Mouse (Mus musculus): ENCODE measurements around the gene Ttc13. TPM values are rescaled to one million over a fixed set of nuclear protein-coding genes. Genes with fewer than 3 reads are reported as not detected.

The Ttc13 gene
- total and polyA plus RNA-seq, 2 experiments from 2014 or later = 56.1 to 79.2 TPM

GRCm38 (mm10) chr8:124688899-124689298 lies 32.9 kb downstream of the Ttc13 start:
- Histone ChIP-seq H3K9ac (no peak overlapping the region), H3K4me3 (ENCODE audit: low read depth, low read length) (no peak overlapping the region), H3K27me3 (ENCODE audit: insufficient read depth, low read length) (no peaks in the 10 kb centered on the region), H3K36me3 (ENCODE audit: insufficient read depth) (peaks cover 64% of the 10 kb centered on the region), H3K9me3 (ENCODE audit: low read length) (no peaks in the 10 kb centered on the region), H3K4me2 (ENCODE audit: low read depth) (no peak overlapping the region), H3K27ac (ENCODE audit: low read depth, low read length) (no peak overlapping the region), H3K4me1 (ENCODE audit: insufficient read depth) (no peaks in the 10 kb centered on the region)
- no peak for TF ChIP-seq CTCF (IDR thresholded peaks at IDR 0.05; ENCODE audit: low read depth)
- DNase-seq (no peak), ATAC-seq (no peak)
- 94% methylated on average over 13 of the region's 13 CpGs for WGBS

GRCm38 (mm10) chr8:124682218-124682617 lies 39.6 kb downstream of the Ttc13 start:
- ATAC-seq (no peak), DNase-seq (no peak)
- WGBS = 85% methylated on average over 10 of the region's 10 CpGs
- no peak for TF ChIP-seq CTCF (IDR thresholded peaks at IDR 0.05; ENCODE audit: low read depth)
- no peaks in the 10 kb centered on the region for H3K9me3 ChIP-seq (ENCODE audit: low read length)
- peaks cover 74% of the 10 kb centered on the region for H3K36me3 ChIP-seq (ENCODE audit: insufficient read depth)
- H3K4me2 ChIP-seq (ENCODE audit: low read depth) = no peak overlapping the region
- peaks cover 2% of the 10 kb centered on the region; the same call in 1 of the 2 replicates for H3K4me1 ChIP-seq (ENCODE audit: insufficient read depth)
- H3K27ac ChIP-seq (ENCODE audit: low read depth, low read length) = no peak overlapping the region
- no peak overlapping the region for H3K4me3 ChIP-seq (ENCODE audit: low read depth, low read length)
- no peak overlapping the region for H3K9ac ChIP-seq
- H3K27me3 ChIP-seq (ENCODE audit: insufficient read depth, low read length) = no peaks in the 10 kb centered on the region

- TF ChIP-seq CTCF (IDR thresholded peaks at IDR 0.05; ENCODE audit: low read depth) = 0 out of 2 replicates have a peak, but pooled peaks have one; percentile 2
- Histone ChIP-seq H3K4me3 (ENCODE audit: low read depth, low read length) (no peak overlapping the region), H3K9ac (no peak overlapping the region), H3K36me3 (ENCODE audit: insufficient read depth) (peaks cover 74% of the 10 kb centered on the region), H3K27ac (ENCODE audit: low read depth, low read length) (no peak overlapping the region), H3K9me3 (ENCODE audit: low read length) (no peaks in the 10 kb centered on the region), H3K4me1 (ENCODE audit: insufficient read depth) (peaks cover 4% of the 10 kb centered on the region; the same call in 1 of the 2 replicates), H3K27me3 (ENCODE audit: insufficient read depth, low read length) (no peaks in the 10 kb centered on the region), H3K4me2 (ENCODE audit: low read depth) (no peak overlapping the region)
- DNase-seq (no peak), ATAC-seq (no peak)
- 69% methylated on average over 10 of the region's 10 CpGs for WGBS
Observed at GRCm38 (mm10) chr8:124681792-124682157, 40.0 kb downstream of the Ttc13 start.

- H3K4me3 ChIP-seq (ENCODE audit: low read depth, low read length) = no peak overlapping the region
- ATAC-seq (no peak), DNase-seq (no peak)
- no peak overlapping the region for H3K27ac ChIP-seq (ENCODE audit: low read depth, low read length)
- no peak for TF ChIP-seq CTCF (IDR thresholded peaks at IDR 0.05; ENCODE audit: low read depth)
- no peaks in the 10 kb centered on the region for H3K27me3 ChIP-seq (ENCODE audit: insufficient read depth, low read length)
- H3K9ac ChIP-seq = no peak overlapping the region
- peaks cover 4% of the 10 kb centered on the region; the same call in 1 of the 2 replicates for H3K4me1 ChIP-seq (ENCODE audit: insufficient read depth)
- 72% methylated on average over 10 of the region's 10 CpGs for WGBS
- H3K4me2 ChIP-seq (ENCODE audit: low read depth) = no peak overlapping the region
- H3K9me3 ChIP-seq (ENCODE audit: low read length) = no peaks in the 10 kb centered on the region
- peaks cover 73% of the 10 kb centered on the region for H3K36me3 ChIP-seq (ENCODE audit: insufficient read depth)
Observed at GRCm38 (mm10) chr8:124681077-124681791, 40.5 kb downstream of the Ttc13 start.

GRCm38 (mm10) chr8:124678246-124678645 lies 43.5 kb downstream of the Ttc13 start:
- peaks cover 70% of the 10 kb centered on the region for H3K36me3 ChIP-seq (ENCODE audit: insufficient read depth)
- 93% methylated on average over 13 of the region's 13 CpGs for WGBS

GRCm38 (mm10) chr8:124677486-124677885 lies 44.3 kb downstream of the Ttc13 start:
- Histone ChIP-seq H3K9ac (peak overlapping the region; percentile 54), H3K36me3 (ENCODE audit: insufficient read depth) (peaks cover 71% of the 10 kb centered on the region), H3K27ac (ENCODE audit: low read depth, low read length) (peak overlapping the region; percentile 91), H3K4me3 (ENCODE audit: low read depth, low read length) (no peak overlapping the region), H3K27me3 (ENCODE audit: insufficient read depth, low read length) (no peaks in the 10 kb centered on the region), H3K9me3 (ENCODE audit: low read length) (no peaks in the 10 kb centered on the region), H3K4me1 (ENCODE audit: insufficient read depth) (peaks cover 4% of the 10 kb centered on the region; the same call in 1 of the 2 replicates), H3K4me2 (ENCODE audit: low read depth) (no peak overlapping the region)
- peak; percentile 96 for DNase-seq
- 42% methylated on average over 12 of the region's 12 CpGs for WGBS
- peak; percentile 96 for ATAC-seq
- TF ChIP-seq CTCF (IDR thresholded peaks at IDR 0.05; ENCODE audit: low read depth) = peak; percentile 99

More at GRCm38 (mm10) chr8:124678246-124678645, 43.5 kb downstream of the Ttc13 start:
- no peak for DNase-seq
- ATAC-seq = no peak
- Histone ChIP-seq H3K27ac (ENCODE audit: low read depth, low read length) (no peak overlapping the region), H3K4me3 (ENCODE audit: low read depth, low read length) (no peak overlapping the region), H3K9ac (no peak overlapping the region), H3K9me3 (ENCODE audit: low read length) (no peaks in the 10 kb centered on the region), H3K27me3 (ENCODE audit: insufficient read depth, low read length) (no peaks in the 10 kb centered on the region), H3K4me2 (ENCODE audit: low read depth) (no peak overlapping the region), H3K4me1 (ENCODE audit: insufficient read depth) (peaks cover 4% of the 10 kb centered on the region; the same call in 1 of the 2 replicates)
- TF ChIP-seq CTCF (IDR thresholded peaks at IDR 0.05; ENCODE audit: low read depth) = no peak

- Histone ChIP-seq H3K27ac (ENCODE audit: low read depth, low read length) (peak overlapping the region; percentile 91), H3K27me3 (ENCODE audit: insufficient read depth, low read length) (no peaks in the 10 kb centered on the region), H3K4me2 (ENCODE audit: low read depth) (no peak overlapping the region), H3K36me3 (ENCODE audit: insufficient read depth) (peaks cover 71% of the 10 kb centered on the region), H3K9me3 (ENCODE audit: low read length) (no peaks in the 10 kb centered on the region), H3K9ac (peak overlapping the region; percentile 54), H3K4me3 (ENCODE audit: low read depth, low read length) (no peak overlapping the region), H3K4me1 (ENCODE audit: insufficient read depth) (peaks cover 4% of the 10 kb centered on the region; the same call in 1 of the 2 replicates)
- DNase-seq (no peak), ATAC-seq (peak; percentile 58)
- no peak for TF ChIP-seq CTCF (IDR thresholded peaks at IDR 0.05; ENCODE audit: low read depth)
- WGBS = 63% methylated on average over 7 of the region's 7 CpGs
Observed at GRCm38 (mm10) chr8:124677078-124677477, 44.7 kb downstream of the Ttc13 start.

Measured in forebrain, postnatal 0 days (tissue).